Mouse (Mus musculus) heart, postnatal 10 days (tissue): Measurements from ENCODE around the gene Cckbr. TPM values are rescaled to one million over a fixed set of nuclear protein-coding genes. Genes with fewer than 3 reads are reported as not detected.

Source experiments
- DNase-seq, 2 experiments: peaks; one replicate each; pipeline ENCODE4 v3.0.0; 2021
- intact Hi-C: fragments of 180-260 bp; cut with DNase I; formaldehyde crosslinking; loops from one replicate; pipeline ENCODE4 v1.15.1; 2025
- total RNA-seq, 2 experiments: library from RNA; stranded (reverse); gene quantifications; 2 replicates each; pipeline ENCODE4 v1.2.3; 2021

The Cckbr gene
- total RNA-seq, 2 experiments from 2014 or later = not detected

GRCm38 (mm10) chr7:105481505-105482411, 56.2 kb downstream of the Cckbr start, which contains the start of gene Cavin3:
Cavin3 (minus strand) TSS chr7:105482300.
- intact Hi-C loops = loop anchor here (5.0 kb wide), 1 partner anchor 326 kb away; no protein-coding TSS in a partner anchor

GRCm38 (mm10) chr7:105482426-105482825, 56.9 kb downstream of the Cckbr start:
- intact Hi-C loops = loop anchor here (5.0 kb wide), 1 partner anchor 325 kb away; no protein-coding TSS in a partner anchor
- peak; percentile 65 to 70 for DNase-seq

More at GRCm38 (mm10) chr7:105481505-105482411, 56.2 kb downstream of the Cckbr start, which contains the start of gene Cavin3:
- DNase-seq = peak; percentile 90 to 92

- intact Hi-C loops = no loop called here
- no peak for DNase-seq
These were observed 59.5 kb downstream of the Cckbr start for GRCm38 (mm10) chr7:105485029-105485428.

GRCm38 (mm10) chr7:105487104-105487876, 61.8 kb downstream of the Cckbr start:
- intact Hi-C loops = no loop called here
- no peak for DNase-seq

- intact Hi-C loops = no loop called here
- no peak for DNase-seq
These were observed 72.3 kb downstream of the Cckbr start for GRCm38 (mm10) chr7:105497881-105498280.

GRCm38 (mm10) chr7:105498854-105499492, 73.4 kb downstream of the Cckbr start:
- DNase-seq = no peak
- intact Hi-C loops = no loop called here

GRCm38 (mm10) chr7:105499676-105500075, 74.1 kb downstream of the Cckbr start:
- intact Hi-C loops = no loop called here
- DNase-seq = no peak

- intact Hi-C loops = no loop called here
- no peak for DNase-seq
These were observed 76.5 kb downstream of the Cckbr start for GRCm38 (mm10) chr7:105501984-105502383.

- DNase-seq = no peak
- intact Hi-C loops = no loop called here
These were observed 81.7 kb downstream of the Cckbr start for GRCm38 (mm10) chr7:105507257-105507656.

GRCm38 (mm10) chr7:105510143-105510542, 84.6 kb downstream of the Cckbr start:
- no peak for DNase-seq
- intact Hi-C loops = loop anchor here (10.0 kb wide), 1 partner anchor 265 kb away; no protein-coding TSS in a partner anchor

GRCm38 (mm10) chr7:105513845-105514291, 88.3 kb downstream of the Cckbr start:
- intact Hi-C loops = loop anchor here (10.0 kb wide), 1 partner anchor 269 kb away; no protein-coding TSS in a partner anchor
- no peak for DNase-seq

GRCm38 (mm10) chr7:105514561-105514960, 89.0 kb downstream of the Cckbr start:
- intact Hi-C loops = loop anchor here (10.0 kb wide), 1 partner anchor 270 kb away; no protein-coding TSS in a partner anchor

GRCm38 (mm10) chr7:105515178-105515577, 89.6 kb downstream of the Cckbr start:
- intact Hi-C loops = loop anchor here (1.0 to 10.0 kb wide), 4 partner anchors 38 to 345 kb away; no protein-coding TSS in a partner anchor
- DNase-seq = peak; percentile 43 to 71

More at GRCm38 (mm10) chr7:105514561-105514960, 89.0 kb downstream of the Cckbr start:
- no peak for DNase-seq

GRCm38 (mm10) chr7:105516669-105517360, 91.3 kb downstream of the Cckbr start:
- DNase-seq = no peak
- intact Hi-C loops = loop anchor here (10.0 kb wide), 1 partner anchor 272 kb away; no protein-coding TSS in a partner anchor

GRCm38 (mm10) chr7:105519336-105519735, 93.8 kb downstream of the Cckbr start:
- intact Hi-C loops = loop anchor here (10.0 kb wide), 1 partner anchor 275 kb away; no protein-coding TSS in a partner anchor
- no peak for DNase-seq

GRCm38 (mm10) chr7:105519771-105520170, 94.2 kb downstream of the Cckbr start:
- DNase-seq = no peak
- intact Hi-C loops = loop anchor here (10.0 kb wide), 1 partner anchor 275 kb away; no protein-coding TSS in a partner anchor

- intact Hi-C loops = no loop called here
- no peak for DNase-seq
These were observed 94.7 kb downstream of the Cckbr start for GRCm38 (mm10) chr7:105520201-105520600.
